Mouse (Mus musculus): ENCODE data around the gene Klhl35.

Klhl35 gene
- long read RNA-seq, experiment 1, partial matches to known transcripts = 8 of 9 reads
- long read RNA-seq, experiment 1, other reads (novel, unspliced or antisense) = 1 of 9 reads
- long read RNA-seq, experiment 2, partial matches to known transcripts = 1 of 1 reads
- long read RNA-seq, experiment 2, other reads (novel, unspliced or antisense) = 0 of 1 reads

GRCm38 (mm10) chr7:99465811-99466210, at the start of gene Klhl35:
Gene Klhl35, plus strand, starts transcription at chr7:99466004.
- intact Hi-C loops (cut with DNase I) = no loop called here

GRCm38 (mm10) chr7:99419311-99419710, 46.5 kb upstream of the Klhl35 start:
- intact Hi-C loops (cut with DNase I) = no loop called here

DNA sequence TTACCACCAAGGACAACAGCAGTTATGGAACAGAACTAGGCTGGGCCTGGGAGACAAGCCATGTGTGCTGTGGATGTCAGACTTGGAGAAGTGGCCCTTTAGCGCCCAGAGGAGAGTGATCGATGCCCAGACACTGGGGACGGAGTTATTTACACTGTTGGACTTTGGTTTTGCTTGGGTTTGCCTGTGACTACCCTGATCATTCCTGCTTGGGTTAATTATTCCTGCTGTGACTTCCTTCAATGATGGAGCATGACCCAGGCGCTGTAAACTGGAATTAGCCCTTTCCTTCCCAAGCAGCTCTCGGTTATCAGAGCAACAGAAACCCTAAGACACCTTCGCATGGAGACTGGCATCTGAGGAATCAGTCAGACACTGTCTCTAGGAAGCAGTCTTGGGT, 44.8 kb upstream of the Klhl35 start:
- intact Hi-C loops (cut with DNase I) = no loop called here

DNA sequence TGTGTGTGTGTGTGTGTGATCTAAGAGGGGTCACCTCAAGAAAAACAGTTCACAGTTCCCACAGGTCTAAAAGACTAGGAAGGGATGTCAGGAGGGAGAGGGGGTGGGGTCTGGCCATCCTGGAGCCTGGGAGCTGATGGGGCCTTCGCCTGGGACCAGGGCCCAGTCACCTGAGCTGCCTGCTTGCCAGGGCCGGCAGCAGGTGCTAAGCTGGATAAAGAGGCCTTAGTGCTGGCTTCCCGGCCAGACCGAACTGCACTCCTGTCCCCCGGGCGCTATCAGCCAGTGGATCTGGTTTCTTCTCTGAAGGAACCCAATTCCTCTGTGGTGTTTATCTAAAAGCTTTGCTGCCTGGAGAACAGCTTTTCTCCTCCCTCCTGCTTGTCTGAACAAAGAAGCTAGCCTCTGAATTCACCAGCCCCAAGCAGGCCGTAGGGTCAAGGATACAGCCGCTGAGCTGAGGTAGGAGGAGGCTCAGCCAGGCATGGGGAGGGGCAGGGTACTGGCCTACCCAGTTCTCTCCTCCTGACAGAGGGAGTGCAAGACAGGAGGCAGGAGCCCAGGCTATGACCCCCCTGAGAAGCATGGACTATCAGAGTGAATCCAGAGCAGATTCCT, 41.2 kb upstream of the Klhl35 start:
- intact Hi-C loops (cut with DNase I) = no loop called here

DNA sequence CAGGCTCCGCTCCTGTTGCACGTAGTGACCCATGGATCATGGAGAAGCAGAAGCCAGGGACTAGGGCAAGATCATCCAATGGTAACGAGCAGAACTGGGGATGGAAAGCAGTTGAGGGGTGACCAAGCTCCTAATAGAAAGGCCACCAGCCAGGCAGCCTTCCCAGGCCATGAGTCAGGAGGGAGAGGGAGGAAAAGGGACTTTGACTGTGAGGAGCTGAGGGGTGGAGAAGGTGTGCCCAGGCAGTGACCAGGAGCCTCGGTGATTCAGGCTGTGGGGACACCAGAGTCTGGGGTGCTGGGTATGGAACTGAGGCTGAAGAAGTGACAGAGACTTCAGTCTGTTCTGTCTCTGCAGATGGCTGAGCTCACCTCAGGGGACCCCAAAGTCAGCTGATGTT, 40.1 kb upstream of the Klhl35 start:
- intact Hi-C loops (cut with DNase I) = no loop called here

- intact Hi-C loops (cut with DNase I) = no loop called here
Measured at GRCm38 (mm10) chr7:99427031-99427430, 38.8 kb upstream of the Klhl35 start.

- intact Hi-C loops (cut with DNase I) = no loop called here
Measured at GRCm38 (mm10) chr7:99427987-99428386, 37.8 kb upstream of the Klhl35 start.

DNA sequence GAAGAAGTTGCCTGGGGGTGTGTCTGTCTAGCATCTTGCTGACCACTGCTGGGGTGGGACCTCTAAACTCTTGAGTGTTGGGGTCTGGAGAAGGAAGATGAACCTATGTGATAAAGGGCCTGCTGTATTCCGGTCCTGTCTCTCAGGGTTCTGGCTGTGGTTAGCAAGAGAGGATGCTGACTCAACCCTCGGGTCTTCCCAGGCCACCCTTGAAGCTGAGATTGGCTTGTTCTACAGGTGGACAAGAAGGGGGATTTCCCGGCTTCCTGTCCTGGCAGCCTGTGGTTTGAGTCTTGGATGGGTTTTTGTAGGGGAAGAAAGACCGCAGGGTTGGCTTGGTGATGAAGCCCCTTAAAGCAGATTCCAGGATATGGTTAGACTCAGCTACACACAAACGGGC, 37.0 kb upstream of the Klhl35 start:
- intact Hi-C loops (cut with DNase I) = no loop called here

DNA sequence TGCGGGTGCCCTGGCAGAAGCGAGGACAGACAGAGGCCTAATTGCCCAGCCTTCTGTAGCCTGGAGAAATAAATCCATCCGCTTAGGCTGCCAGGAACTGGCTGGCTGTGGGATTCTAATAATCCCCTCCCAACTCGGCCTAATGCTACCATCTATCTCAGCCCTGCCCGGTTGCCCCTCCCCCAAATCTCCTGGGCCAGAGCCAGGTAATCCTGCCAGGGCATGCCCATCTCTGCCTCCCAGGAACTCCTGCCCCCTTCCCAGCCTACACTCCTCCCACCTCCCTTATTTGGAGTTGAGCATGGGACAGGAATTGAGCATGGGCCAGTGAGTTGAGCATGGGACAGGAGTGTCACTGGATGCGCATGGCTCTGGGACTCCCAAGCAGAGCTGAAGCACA, 36.0 kb upstream of the Klhl35 start:
- intact Hi-C loops (cut with DNase I) = no loop called here

DNA sequence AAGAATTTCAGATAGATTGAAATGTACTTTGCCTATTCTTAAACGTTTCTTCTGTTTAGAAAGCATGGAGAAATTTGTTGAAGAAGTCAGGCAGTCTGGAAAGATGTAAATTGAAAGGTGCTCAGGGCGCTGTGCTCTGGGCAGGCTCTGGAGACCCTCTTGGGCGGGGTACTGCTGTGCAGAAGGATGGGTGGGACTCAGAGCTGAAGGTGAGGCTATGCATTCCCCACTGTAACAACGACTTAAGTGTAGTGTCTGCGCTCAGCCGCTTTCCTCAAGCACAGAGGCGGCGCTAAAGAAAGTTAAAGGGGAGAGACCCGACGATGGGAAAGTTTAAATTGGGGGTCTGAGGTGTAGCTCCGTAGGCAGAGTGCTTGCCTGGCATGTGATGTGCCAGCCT, 35.6 kb upstream of the Klhl35 start:
- intact Hi-C loops (cut with DNase I) = no loop called here

- intact Hi-C loops (cut with DNase I) = no loop called here
Measured at GRCm38 (mm10) chr7:99432248-99432647, 33.6 kb upstream of the Klhl35 start.

GRCm38 (mm10) chr7:99432863-99433262, 32.9 kb upstream of the Klhl35 start:
- intact Hi-C loops (cut with DNase I) = no loop called here

- intact Hi-C loops (cut with DNase I) = no loop called here
Measured at GRCm38 (mm10) chr7:99434672-99435250, 31.0 kb upstream of the Klhl35 start.

GRCm38 (mm10) chr7:99436530-99436929, 29.3 kb upstream of the Klhl35 start:
- intact Hi-C loops (cut with DNase I) = no loop called here

- intact Hi-C loops (cut with DNase I) = no loop called here
Measured at GRCm38 (mm10) chr7:99438881-99439280, 26.9 kb upstream of the Klhl35 start.

- intact Hi-C loops (cut with DNase I) = no loop called here
Measured at GRCm38 (mm10) chr7:99441534-99442072, 24.2 kb upstream of the Klhl35 start.

- intact Hi-C loops (cut with DNase I) = no loop called here
Measured at GRCm38 (mm10) chr7:99443164-99443563, 22.6 kb upstream of the Klhl35 start.

DNA sequence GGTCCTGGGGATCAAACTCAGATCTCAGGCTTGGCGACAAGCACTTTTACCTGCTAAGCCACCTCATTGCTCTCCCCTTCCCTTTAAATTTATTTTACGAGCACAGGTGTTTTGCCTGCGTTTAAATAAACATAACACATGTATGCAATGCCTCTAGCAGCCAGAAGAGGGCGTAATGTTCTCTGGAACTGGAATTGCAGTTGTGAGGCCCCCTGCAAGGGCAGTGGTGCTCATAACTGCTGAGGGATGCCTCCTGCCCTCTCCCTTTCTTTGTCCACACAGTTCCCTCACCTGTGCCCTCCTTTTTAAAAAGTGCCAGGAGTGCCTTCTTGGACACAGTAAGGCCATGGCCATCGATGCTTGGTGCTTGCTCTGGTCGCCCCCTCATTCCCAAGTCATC, 21.8 kb upstream of the Klhl35 start:
- intact Hi-C loops (cut with DNase I) = no loop called here

DNA sequence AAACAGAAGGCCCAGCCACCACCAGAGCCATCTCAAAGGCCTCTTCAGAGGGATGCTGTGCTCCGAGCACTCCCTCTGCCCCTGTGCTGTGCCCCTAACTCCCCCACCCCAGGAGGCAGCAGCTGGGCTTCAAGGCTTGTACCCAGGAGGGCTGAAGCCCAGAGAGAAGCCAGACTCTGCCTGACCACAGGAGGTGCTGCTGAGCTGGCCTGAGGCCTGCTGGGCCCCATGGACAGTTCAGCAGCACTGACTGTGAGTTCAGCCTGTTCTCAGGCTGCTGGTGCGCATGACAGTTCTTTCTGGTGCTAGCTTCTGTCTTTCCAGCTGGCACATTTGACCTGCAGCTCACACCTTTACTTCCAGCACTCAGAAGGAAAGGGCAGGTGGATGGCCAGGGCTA, 20.0 kb upstream of the Klhl35 start:
- intact Hi-C loops (cut with DNase I) = no loop called here

- intact Hi-C loops (cut with DNase I) = no loop called here
Measured at GRCm38 (mm10) chr7:99447323-99447722, 18.5 kb upstream of the Klhl35 start.

DNA sequence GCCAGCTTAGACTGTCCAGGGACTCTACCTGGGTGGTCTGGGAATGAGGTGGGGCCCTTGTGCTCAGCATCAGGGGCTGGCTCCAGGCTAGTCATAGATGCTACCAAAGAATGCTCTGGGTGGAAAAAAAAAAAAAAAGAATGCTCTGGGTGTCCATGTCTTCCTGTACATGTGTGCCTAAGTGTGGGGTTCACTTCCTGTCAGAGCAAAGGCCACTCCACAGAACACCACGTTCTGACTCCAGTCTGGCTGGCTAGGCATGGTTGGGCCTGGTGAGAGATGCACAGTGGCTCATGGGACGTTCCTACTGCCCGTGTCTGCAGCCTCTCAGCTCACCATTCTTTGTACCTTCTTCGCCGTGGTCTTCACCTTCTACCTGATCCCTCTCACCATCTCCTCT, 17.2 kb upstream of the Klhl35 start:
- intact Hi-C loops (cut with DNase I) = no loop called here

- intact Hi-C loops (cut with DNase I) = no loop called here
Measured at GRCm38 (mm10) chr7:99449063-99449462, 16.7 kb upstream of the Klhl35 start.

- intact Hi-C loops (cut with DNase I) = loop anchor here (1.0 to 2.0 kb wide), 2 partner anchors 73 to 117 kb away; no protein-coding TSS in a partner anchor
Measured at GRCm38 (mm10) chr7:99449751-99450150, 16.1 kb upstream of the Klhl35 start.

Data from adrenal gland (tissue).